Mouse (Mus musculus) liver, embryonic 16.5 days (tissue): Measurements from ENCODE around the gene Serinc3. TPM values are rescaled to one million over a fixed set of nuclear protein-coding genes. Genes with fewer than 3 reads are reported as not detected.

Source experiments
- ATAC-seq: fragments of 200-750 bp; cut with Nextera tagmentation; 2 replicates; pipeline ENCODE4 v1.8.0; 2017; ENCODE audit warnings: low read depth, mild to moderate bottlenecking, moderate number of reproducible peaks, moderate library complexity
- H3K27ac ChIP-seq: fragments of 300-500 bp; sonication (generic); 2 replicates; pipeline ENCODE4 v1.5.1; 2014; ENCODE audit warnings: mild to moderate bottlenecking, low read length
- H3K27me3 ChIP-seq: fragments of 300-500 bp; sonication (generic); 2 replicates; pipeline ENCODE4 v1.6.1; 2014; ENCODE audit warnings: low read depth, low read length, mixed read lengths; ENCODE audit not compliant: control insufficient read depth, insufficient read depth
- H3K36me3 ChIP-seq: fragments of 300-500 bp; sonication (generic); 2 replicates; pipeline ENCODE4 v1.6.1; 2014; ENCODE audit warnings: mild to moderate bottlenecking; ENCODE audit not compliant: control insufficient read depth, insufficient read depth
- H3K4me1 ChIP-seq: fragments of 300-500 bp; sonication (generic); 2 replicates; pipeline ENCODE4 v1.6.1; 2014; ENCODE audit warnings: low read depth, low read length, mixed read lengths; ENCODE audit not compliant: control insufficient read depth
- H3K4me2 ChIP-seq: fragments of 300-500 bp; sonication (generic); 2 replicates; pipeline ENCODE4 v1.6.1; 2014; ENCODE audit warnings: low read depth, low read length, mixed read lengths
- H3K4me3 ChIP-seq: fragments of 300-500 bp; sonication (generic); 2 replicates; pipeline ENCODE4 v1.5.1; 2014; ENCODE audit warnings: low read depth, mild to moderate bottlenecking, low read length
- H3K9ac ChIP-seq: fragments of 300-500 bp; sonication (generic); 2 replicates; pipeline ENCODE4 v1.6.1; 2014; ENCODE audit warnings: low read depth, low read length
- H3K9me3 ChIP-seq: fragments of 300-500 bp; sonication (generic); replicated peaks from 2 replicates; pipeline ENCODE4 v1.6.1; 2016; ENCODE audit warnings: low read length; ENCODE audit not compliant: control insufficient read depth
- WGBS: fragments of 180-500 bp; shearing (Covaris S2); extraction: QIAGEN DNeasy Blood & Tissue Kit; methylation state at CpG from one replicate; pipeline ENCODE4 v1.1.7; 2014; ENCODE audit not compliant: insufficient replicate concordance; 5-methylcytosine and 5-hydroxymethylcytosine counted together
- polyA plus RNA-seq: library from polyadenylated mRNA; unstranded; fragments of >200 nt; fragmentation: Nextera tagmentation; extraction: Ambion mirVana; gene quantifications from 2 replicates; pipeline ENCODE4 v1.2.1, GENCODE M21; 2015

The Serinc3 gene
- polyA plus RNA-seq, 1 experiment from 2014 or later: 138 TPM

DNA sequence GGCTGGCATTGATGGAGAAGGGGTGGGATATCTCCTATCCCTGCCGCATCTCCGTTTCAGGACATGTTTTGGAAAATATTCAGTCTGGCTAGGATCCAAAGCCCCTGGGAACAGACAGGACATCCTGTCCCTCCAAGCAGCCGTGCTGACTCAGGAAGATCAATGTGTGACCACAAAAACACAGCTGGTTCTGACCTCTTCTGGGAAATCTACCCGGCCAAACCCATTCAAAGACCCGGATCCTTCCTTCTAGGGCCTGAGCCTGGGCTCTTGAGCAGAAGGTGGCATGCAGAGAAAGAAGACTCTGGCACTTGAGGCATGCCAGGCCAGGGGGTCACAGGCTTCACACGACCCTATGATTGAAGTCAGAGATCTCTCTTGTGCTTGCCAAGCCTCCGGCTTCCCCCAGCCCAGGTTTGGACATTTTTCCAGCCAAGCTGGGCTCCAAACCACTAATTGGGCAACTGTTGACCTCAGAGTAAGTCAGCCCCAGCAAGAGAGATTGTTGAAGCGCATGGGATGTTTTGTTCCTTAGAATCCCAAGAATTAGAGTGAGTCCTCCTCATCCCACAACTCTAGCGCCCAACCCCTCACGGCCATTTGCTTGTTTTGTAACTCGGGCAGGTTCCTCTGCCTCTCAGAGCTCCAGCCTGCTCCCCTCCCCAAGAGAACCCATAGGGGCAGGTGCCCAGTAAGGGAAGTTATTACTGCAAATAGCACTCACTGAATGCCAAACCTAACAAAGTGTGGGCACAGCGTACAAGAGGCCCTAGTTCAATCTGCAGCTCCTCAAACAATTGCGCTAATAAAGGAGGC is 48.7 kb downstream of the Serinc3 start:
- no peaks in the 10 kb centered on the region for H3K36me3 ChIP-seq
- H3K9ac ChIP-seq: no peak overlapping the region
- H3K9me3 ChIP-seq: no peaks in the 10 kb centered on the region
- H3K4me3 ChIP-seq: no peak overlapping the region
- peaks cover 39% of the 10 kb centered on the region for H3K4me1 ChIP-seq
- peak overlapping the region; percentile 67 for H3K27ac ChIP-seq
- H3K27me3 ChIP-seq: no peaks in the 10 kb centered on the region
- WGBS: 47% methylated on average over 13 of the region's 13 CpGs
- ATAC-seq: peak; percentile 24; the same call in 1 of the 2 replicates
- H3K4me2 ChIP-seq: no peak overlapping the region

DNA sequence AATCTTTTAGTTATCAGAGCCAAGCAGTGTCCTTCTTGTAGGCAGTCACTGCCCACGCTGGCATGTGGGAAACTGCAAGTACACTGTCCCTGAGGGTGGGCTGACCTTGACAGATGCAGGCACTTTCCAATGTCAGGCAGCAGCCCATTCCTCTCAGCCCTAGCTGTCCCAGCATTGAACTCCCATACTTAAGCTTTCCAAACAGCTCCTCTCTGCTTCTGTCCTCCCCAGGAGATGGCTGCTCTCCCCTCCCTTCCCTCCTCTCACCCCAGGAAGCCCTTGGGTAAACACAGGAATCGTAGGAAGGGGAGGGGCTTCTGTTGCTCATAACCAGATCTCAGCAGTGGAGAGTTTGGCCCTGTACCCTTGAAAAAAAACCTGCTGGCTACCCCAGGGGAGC is 49.8 kb downstream of the Serinc3 start:
- Histone ChIP-seq H3K36me3 (no peaks in the 10 kb centered on the region), H3K4me2 (no peak overlapping the region), H3K9me3 (no peaks in the 10 kb centered on the region), H3K4me1 (peaks cover 48% of the 10 kb centered on the region), H3K4me3 (no peak overlapping the region), H3K27me3 (no peaks in the 10 kb centered on the region), H3K27ac (peak overlapping the region; percentile 29; the same call in 1 of the 2 replicates), H3K9ac (no peak overlapping the region)
- WGBS: 28% methylated on average over 2 of the region's 2 CpGs
- ATAC-seq: no peak

DNA sequence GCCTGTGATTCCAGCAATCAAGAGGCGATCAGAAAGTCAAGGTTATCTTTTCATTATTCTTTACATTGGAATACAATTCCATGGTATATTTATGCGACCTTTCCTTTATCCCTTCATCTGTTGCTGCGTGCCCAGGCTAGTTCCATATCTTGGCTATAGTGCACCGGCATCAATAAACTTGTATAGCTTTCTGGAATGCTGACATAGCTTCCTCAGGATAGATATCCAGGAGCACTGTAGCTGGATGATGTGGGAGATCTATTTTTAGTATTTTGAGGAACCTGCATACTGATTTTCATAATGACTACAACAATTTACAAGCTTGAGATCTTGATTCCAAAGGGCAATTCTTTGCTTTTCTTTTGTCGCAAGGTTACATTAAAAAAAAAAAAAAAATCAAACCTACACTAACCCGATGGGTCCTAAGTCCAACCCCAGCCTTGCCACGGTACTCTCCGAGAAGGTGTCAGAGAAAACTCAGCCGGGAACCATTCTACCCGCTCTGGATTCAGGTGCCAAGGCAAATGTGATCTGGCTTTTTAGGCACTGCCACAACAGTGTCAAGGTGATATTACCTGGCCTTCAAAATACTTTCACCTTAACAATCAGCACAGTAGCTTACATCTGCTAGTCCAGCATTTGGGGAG is 51.2 kb downstream of the Serinc3 start:
- Histone ChIP-seq H3K4me2 (no peak overlapping the region), H3K9ac (no peak overlapping the region), H3K4me3 (no peak overlapping the region), H3K27me3 (no peaks in the 10 kb centered on the region), H3K4me1 (peaks cover 48% of the 10 kb centered on the region), H3K27ac (no peak overlapping the region; the same call in 1 of the 2 replicates), H3K9me3 (no peaks in the 10 kb centered on the region), H3K36me3 (no peaks in the 10 kb centered on the region)
- no peak for ATAC-seq
- 62% methylated on average over 10 of the region's 10 CpGs for WGBS

DNA sequence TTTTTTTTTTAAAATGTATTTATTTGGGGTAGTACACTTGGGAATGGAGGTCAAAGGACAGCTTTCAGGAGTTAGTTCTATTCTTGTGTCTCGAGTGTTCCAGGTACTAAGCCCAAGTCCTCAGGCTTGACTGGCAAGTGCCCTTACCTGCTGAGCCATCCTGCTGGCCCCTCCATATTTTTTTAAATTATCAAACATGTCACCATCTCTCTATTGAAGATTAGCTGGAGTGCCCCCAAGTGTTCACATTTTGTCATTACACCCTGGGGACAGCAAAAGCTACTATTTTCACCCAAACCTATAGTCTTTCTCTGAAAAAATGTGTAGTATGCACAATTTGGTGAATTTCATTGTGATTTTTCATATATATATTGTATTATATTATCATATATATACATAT is 52.8 kb downstream of the Serinc3 start:
- ATAC-seq: no peak
- peaks cover 36% of the 10 kb centered on the region for H3K4me1 ChIP-seq
- no peaks in the 10 kb centered on the region for H3K27me3 ChIP-seq
- no peaks in the 10 kb centered on the region for H3K9me3 ChIP-seq
- H3K9ac ChIP-seq: no peak overlapping the region
- no peak overlapping the region for H3K4me3 ChIP-seq
- H3K27ac ChIP-seq: no peak overlapping the region
- WGBS: 50% methylated on average over 1 of the region's 1 CpGs
- no peak overlapping the region for H3K4me2 ChIP-seq
- H3K36me3 ChIP-seq: no peaks in the 10 kb centered on the region

DNA sequence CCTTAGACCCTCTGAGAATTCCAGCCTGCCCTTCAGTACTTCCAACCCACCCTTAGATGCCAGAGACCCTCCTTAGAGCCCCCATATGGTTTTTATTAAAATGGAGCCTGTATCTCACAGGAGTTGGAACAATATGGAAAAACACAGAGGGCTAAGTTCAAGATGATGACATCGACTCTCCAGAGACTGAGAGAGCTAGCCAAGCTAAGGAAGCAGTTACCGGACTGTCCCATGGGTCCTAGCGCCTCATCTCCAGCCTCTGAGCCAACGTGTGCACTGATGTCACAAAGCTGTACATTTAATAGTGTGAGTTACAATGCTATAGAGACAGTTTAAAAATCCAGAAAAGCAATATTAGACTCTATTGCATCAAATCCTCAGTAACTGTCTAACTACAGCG is 53.9 kb downstream of the Serinc3 start:
- WGBS: 72% methylated on average over 5 of the region's 5 CpGs
- Histone ChIP-seq H3K9me3 (no peaks in the 10 kb centered on the region), H3K36me3 (no peaks in the 10 kb centered on the region), H3K4me2 (no peak overlapping the region), H3K4me1 (peaks cover 25% of the 10 kb centered on the region), H3K9ac (no peak overlapping the region), H3K27me3 (no peaks in the 10 kb centered on the region), H3K4me3 (no peak overlapping the region), H3K27ac (no peak overlapping the region)
- no peak for ATAC-seq

GRCm38 (mm10) chr2:163590211-163590610 is 54.7 kb downstream of the Serinc3 start:
- no peak for ATAC-seq
- H3K4me2 ChIP-seq: no peak overlapping the region
- peaks cover 21% of the 10 kb centered on the region for H3K4me1 ChIP-seq
- H3K4me3 ChIP-seq: no peak overlapping the region
- H3K9me3 ChIP-seq: no peaks in the 10 kb centered on the region
- H3K27ac ChIP-seq: no peak overlapping the region
- no peak overlapping the region for H3K9ac ChIP-seq
- H3K27me3 ChIP-seq: no peaks in the 10 kb centered on the region
- WGBS: 18% methylated on average over 12 of the region's 12 CpGs
- H3K36me3 ChIP-seq: no peaks in the 10 kb centered on the region

DNA sequence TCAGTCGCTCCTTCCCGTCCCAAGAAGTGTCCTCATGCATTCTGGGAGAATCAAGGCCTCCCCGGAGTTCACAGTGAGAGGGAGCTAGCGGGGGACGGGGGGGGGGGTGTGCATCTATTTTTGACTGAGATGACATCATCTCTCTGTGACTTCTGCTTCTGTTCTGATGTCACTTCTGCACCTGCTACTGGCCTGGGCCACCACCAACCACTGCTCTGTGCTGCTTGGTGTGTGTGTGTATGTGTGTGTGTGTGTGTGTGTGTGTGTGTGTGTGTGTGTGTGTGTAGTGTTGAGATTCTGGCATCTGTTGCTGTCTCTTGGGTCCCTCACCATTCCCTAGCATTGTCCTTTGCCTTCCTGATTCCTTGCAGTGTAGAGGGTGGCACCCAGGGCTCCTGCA is 57.4 kb downstream of the Serinc3 start:
- 39% methylated on average over 5 of the region's 5 CpGs for WGBS
- Histone ChIP-seq H3K4me1 (peaks cover 12% of the 10 kb centered on the region; the same call in 1 of the 2 replicates), H3K27me3 (no peaks in the 10 kb centered on the region), H3K9me3 (no peaks in the 10 kb centered on the region), H3K4me2 (no peak overlapping the region), H3K4me3 (no peak overlapping the region), H3K27ac (no peak overlapping the region), H3K9ac (no peak overlapping the region), H3K36me3 (no peaks in the 10 kb centered on the region)
- no peak for ATAC-seq

- H3K4me3 ChIP-seq: no peak overlapping the region
- peak; percentile 86 for ATAC-seq
- H3K36me3 ChIP-seq: no peaks in the 10 kb centered on the region
- H3K4me1 ChIP-seq: peaks cover 12% of the 10 kb centered on the region; the same call in 1 of the 2 replicates
- 36% methylated on average over 19 of the region's 19 CpGs for WGBS
- H3K9me3 ChIP-seq: no peaks in the 10 kb centered on the region
- peak overlapping the region; percentile 28; the same call in 1 of the 2 replicates for H3K4me2 ChIP-seq
- H3K27ac ChIP-seq: peak overlapping the region; percentile 72
- H3K27me3 ChIP-seq: no peaks in the 10 kb centered on the region
- H3K9ac ChIP-seq: no peak overlapping the region
These were observed 58.3 kb downstream of the Serinc3 start for GRCm38 (mm10) chr2:163586384-163587261.
